Mouse (Mus musculus): Measurements from ENCODE around the gene Ppp2r2c.
A peak's percentile ranks its signal among the peaks of the same experiment; 100 is the strongest.

Ppp2r2c gene

DNA sequence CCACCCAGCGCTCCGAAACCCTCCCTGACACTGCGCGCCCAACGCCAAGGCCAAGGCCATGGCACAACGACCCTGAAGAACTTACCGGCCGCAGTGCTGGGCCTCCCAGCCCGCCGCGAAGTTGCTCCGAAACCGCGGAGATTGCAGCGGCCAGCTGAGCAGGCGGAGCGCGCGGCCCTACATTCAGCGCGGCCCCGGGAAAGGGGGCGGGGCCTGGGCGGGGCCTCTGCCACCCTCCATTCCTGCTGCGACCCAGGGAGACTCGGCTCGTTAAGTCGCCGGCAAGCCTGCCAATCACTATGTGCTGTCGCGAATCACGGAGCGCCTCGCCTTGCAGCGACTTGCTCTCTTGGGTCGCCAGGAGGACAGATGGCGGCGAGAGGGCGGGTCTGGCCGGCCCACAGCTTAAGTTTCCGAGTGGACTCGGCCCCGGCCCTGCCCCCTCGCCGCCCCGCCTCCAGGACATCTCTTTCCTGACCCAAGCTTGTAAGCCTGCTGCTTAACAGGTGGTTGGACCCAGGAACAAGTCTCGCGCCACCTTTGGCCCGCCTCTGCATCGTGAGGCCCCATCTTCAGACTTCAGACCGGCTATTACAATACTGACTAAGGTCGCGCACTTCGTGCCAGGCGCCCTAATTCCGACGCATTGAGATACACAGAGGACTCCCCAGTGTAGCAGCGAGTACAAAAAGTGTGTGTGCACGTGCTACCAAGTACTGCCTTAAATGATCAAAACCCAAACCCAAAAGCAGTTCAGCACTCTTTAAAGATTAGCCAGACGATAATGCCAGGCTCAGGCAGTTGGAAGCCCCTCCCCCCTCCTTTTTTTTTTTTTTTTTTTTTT lies 120.7 kb downstream of the Ppp2r2c start, which contains the start of gene Wfs1:
TSS of gene Wfs1 (minus strand) at position 425 of the 844 bp plus-strand sequence.
- peak; percentile 99 for DNase-seq

DNA sequence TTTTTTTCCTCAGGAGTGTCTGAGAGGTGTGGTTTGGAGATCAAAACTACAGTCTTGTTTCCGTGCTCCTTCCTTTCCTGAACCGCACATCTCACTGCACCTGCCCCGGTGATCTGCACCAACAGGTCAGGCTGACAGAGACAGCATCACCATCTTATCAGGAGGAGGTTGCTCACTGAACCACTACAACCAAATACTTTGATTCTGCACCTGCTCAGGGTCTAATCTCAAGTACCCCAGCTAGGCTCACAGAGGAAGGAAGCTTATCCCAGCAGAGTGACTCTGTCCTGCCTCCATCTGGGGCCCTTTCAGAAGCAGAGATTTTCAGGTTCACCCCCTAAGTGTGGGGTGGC lies 121.3 kb downstream of the Ppp2r2c start:
- no peak for DNase-seq

- DNase-seq, result no peak
These were observed 121.9 kb downstream of the Ppp2r2c start for GRCm38 (mm10) chr5:36990196-36990595.

DNA sequence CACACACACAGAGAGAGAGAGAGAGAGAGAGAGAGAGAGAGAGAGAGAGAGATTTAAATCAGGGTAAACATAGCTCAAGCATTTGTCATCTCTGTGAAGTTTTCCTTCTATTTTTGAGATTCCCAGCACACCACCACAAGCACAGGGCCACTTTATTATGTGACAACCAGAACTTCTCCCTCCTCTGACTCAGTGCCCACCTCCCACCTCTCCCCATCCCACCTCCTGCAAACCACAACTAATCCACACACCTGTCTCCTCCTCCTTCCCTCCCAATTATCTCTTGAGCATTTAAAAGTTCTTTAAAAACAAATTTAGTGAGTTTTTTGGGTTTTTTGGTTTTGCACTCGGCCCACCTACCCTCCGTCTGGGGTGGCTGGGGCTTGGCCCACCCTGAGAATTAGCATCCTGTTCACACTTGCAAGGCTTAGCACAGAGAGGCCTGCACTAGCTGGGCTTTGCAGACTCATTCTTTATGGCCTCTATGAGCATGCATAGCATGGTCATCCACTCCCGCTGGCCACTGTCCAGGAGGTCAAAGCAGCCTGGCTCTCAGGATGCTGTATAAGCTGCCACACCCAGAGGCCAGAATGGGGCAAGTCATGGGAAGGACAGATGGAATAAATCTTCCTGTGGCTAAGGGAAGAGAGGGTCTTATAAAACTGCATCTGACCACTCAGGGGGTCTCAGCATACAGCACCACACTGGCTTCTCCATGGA lies 122.5 kb downstream of the Ppp2r2c start:
- DNase-seq, result no peak

DNA sequence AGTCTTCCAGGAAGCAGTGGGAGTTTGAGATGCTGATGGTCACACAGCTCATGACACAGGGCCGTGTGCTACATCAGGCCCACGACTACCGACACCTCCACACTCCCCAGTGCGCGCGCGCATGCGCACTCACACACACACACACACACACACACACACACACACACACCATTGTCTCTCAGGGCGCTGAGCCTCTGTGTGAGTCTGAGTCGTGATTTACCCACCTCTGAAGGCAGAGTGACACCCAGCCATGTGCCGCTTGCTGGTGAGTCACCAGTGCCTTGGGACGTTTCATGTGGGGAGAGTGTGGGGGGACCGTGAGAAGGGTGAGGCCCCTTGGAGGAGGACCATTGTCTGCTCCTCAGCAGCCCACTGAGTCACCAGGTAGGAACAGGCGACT lies 128.1 kb downstream of the Ppp2r2c start:
- DNase-seq, result no peak

DNA sequence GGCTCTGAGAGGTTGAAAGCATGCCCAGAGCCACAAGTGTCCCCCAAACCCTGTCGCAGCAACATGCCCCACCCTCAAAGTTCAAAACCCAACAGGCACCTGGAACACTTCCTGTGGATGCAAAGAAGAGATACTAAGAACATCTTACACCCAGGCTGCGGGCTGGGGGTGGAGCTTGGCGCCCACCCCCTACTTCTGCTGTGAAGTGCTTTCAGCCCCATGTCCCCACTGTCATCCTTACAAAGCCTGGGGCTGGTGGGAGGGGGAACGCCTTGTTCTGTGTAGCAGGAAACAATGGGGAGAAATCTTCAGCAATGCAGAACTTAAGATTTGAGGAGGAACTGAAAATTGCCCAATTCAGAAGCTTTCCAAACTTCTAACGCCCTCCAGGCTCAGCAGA lies 129.7 kb downstream of the Ppp2r2c start:
- no peak for DNase-seq

DNA sequence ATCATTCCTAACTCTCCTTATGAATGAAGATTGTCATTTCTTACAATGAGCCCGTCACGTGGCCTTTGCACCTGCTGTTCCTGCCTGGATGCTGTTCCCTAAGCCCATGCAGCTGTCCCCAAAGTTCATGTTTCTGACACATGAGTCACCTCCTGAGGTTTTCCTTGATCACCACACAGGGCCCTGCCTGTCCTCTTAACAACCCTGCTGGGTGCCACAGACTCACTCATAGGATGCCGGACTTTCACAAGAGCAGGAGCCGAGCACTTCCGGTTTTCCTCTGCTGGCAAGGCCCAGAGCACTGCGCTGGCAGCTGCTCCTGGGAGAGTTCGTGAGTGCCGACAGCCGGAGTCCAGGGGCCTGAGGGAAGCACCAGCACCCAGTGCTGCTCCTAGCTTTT lies 132.7 kb downstream of the Ppp2r2c start:
- DNase-seq, result no peak

- peak; percentile 73 for DNase-seq
These were observed 133.7 kb downstream of the Ppp2r2c start for GRCm38 (mm10) chr5:37002001-37002400.

All from retina, postnatal 1 day (tissue).